Mouse (Mus musculus): ENCODE data around the gene Ncoa1. TPM values are rescaled to one million over a fixed set of nuclear protein-coding genes. Genes with fewer than 3 reads are reported as not detected.

The Ncoa1 gene
- polyA plus RNA-seq, 1 experiment from 2014 or later, result 19.4 TPM

GRCm38 (mm10) chr12:4201454-4202200 lies 275.4 kb downstream of the Ncoa1 start:
- WGBS, result 80% methylated on average over 13 of the region's 13 CpGs
- Histone ChIP-seq H3K4me3 (replicated peaks; ENCODE audit: low read length) (no peak overlapping the region), H3K4me2 (replicated peaks) (no peak overlapping the region), H3K36me3 (replicated peaks; ENCODE audit: control insufficient read depth, insufficient read depth) (peaks cover 39% of the 10 kb centered on the region), H3K9me3 (ENCODE audit: control insufficient read depth, low read length) (no peaks in the 10 kb centered on the region), H3K4me1 (replicated peaks; ENCODE audit: control insufficient read depth, insufficient read depth, low read length) (no peaks in the 10 kb centered on the region), H3K9ac (no peak overlapping the region), H3K27ac (no peak overlapping the region), H3K27me3 (ENCODE audit: control insufficient read depth, insufficient read depth, low read length) (no peaks in the 10 kb centered on the region)
- no peak for DNase-seq (ENCODE audit: low spot score)
- no peak for ATAC-seq (ENCODE audit: low FRiP score)

GRCm38 (mm10) chr12:4199271-4199670 lies 277.7 kb downstream of the Ncoa1 start:
- ATAC-seq (ENCODE audit: low FRiP score) (no peak), DNase-seq (ENCODE audit: low spot score) (no peak)
- WGBS, result 97% methylated on average over 11 of the region's 11 CpGs
- Histone ChIP-seq H3K27me3 (ENCODE audit: control insufficient read depth, insufficient read depth, low read length) (no peaks in the 10 kb centered on the region), H3K9ac (no peak overlapping the region), H3K36me3 (replicated peaks; ENCODE audit: control insufficient read depth, insufficient read depth) (peaks cover 30% of the 10 kb centered on the region), H3K4me3 (replicated peaks; ENCODE audit: low read length) (no peak overlapping the region), H3K4me2 (replicated peaks) (no peak overlapping the region), H3K27ac (no peak overlapping the region), H3K4me1 (replicated peaks; ENCODE audit: control insufficient read depth, insufficient read depth, low read length) (no peaks in the 10 kb centered on the region), H3K9me3 (ENCODE audit: control insufficient read depth, low read length) (no peaks in the 10 kb centered on the region)

- Histone ChIP-seq H3K9me3 (ENCODE audit: control insufficient read depth, low read length) (no peaks in the 10 kb centered on the region), H3K4me2 (replicated peaks) (no peak overlapping the region), H3K27ac (no peak overlapping the region), H3K4me1 (replicated peaks; ENCODE audit: control insufficient read depth, insufficient read depth, low read length) (no peaks in the 10 kb centered on the region), H3K9ac (no peak overlapping the region), H3K4me3 (replicated peaks; ENCODE audit: low read length) (no peak overlapping the region), H3K36me3 (replicated peaks; ENCODE audit: control insufficient read depth, insufficient read depth) (peaks cover 26% of the 10 kb centered on the region), H3K27me3 (ENCODE audit: control insufficient read depth, insufficient read depth, low read length) (no peaks in the 10 kb centered on the region)
- WGBS, result 93% methylated on average over 4 of the region's 4 CpGs
- DNase-seq (ENCODE audit: low spot score) (no peak), ATAC-seq (ENCODE audit: low FRiP score) (no peak)
These were observed 278.3 kb downstream of the Ncoa1 start for GRCm38 (mm10) chr12:4198702-4199101.

Other genes with a start within 250 kb of the Ncoa1 start
- 6.1 and 6.2 TPM in 2 replicates for gene Ptrhd1, start 243.2 kb downstream of the Ncoa1 start, polyA plus RNA-seq (2014; fragmentation: Nextera tagmentation; extraction: Ambion mirVana)
- gene Cenpo, start 242.9 kb downstream of the Ncoa1 start, polyA plus RNA-seq (2014; fragmentation: Nextera tagmentation; extraction: Ambion mirVana), result 6.2 and 6.9 TPM in 2 replicates
- 26.3 and 27.5 TPM in 2 replicates for gene Itsn2, start 115.5 kb upstream of the Ncoa1 start, polyA plus RNA-seq (2014; fragmentation: Nextera tagmentation; extraction: Ambion mirVana)
- not detected in 2 replicates for gene Gm3625, start 115.7 kb upstream of the Ncoa1 start, polyA plus RNA-seq (2014; fragmentation: Nextera tagmentation; extraction: Ambion mirVana)